In the genomic region with DNA sequence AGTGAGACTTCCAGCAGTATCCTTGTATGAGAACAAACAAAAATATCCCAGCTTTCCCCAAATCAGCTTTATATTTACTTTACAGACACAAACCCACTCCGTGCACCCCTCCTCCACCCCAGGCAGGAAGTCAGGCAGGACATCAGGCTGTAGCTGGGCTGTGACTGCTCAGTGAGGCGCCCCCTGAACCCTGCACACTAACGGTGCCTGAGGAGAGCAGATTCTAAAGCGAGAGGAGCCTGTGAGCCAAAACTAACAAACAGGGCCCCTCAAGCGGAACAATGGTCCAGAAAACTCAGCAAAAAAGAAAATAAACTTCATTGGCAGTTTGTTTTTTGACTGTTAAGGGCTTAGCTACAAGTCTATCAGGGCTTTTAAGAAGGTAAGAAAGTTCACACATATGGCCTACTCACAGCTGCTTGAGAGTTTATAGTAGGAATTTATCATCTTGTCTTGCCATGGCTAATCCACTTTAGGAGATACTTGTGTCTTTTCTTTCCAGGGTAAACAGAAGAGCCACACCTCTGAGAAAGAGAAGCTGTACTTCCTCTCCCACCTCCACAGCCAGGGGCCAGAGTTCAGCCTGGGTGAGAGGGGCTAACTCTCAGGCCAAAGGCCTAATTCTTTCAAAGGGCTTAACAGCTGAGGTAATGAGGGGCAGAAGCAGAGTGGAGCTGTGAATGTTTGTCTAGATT, we compare ENCODE assay signal across 10 mouse cellular contexts.
A peak's percentile ranks its signal among the peaks of the same experiment; 100 is the strongest.
DNase-seq lines count a peak whose midpoint lies in the region; ATAC-seq and TF ChIP-seq lines count a peak whose summit lies in the region.
"Had no signal": no experiment of that assay in that cellular context is flagged by ENCODE, and none has a peak within 500 bp of the region (broad histone marks: within the 10 kb centered on the region; RNA-seq: fewer than 3 reads in every experiment).

No protein-coding gene starts in this region.

- no peaks in the 10 kb centered on the region for H3K36me3 ChIP-seq in midbrain, embryonic 11.5 days (ENCODE audit: control insufficient read depth, insufficient read depth, low read length)
- H3K36me3 ChIP-seq in midbrain, postnatal 0 days (ENCODE audit: insufficient read depth, low read length): no peaks in the 10 kb centered on the region
- H3K36me3 ChIP-seq in embryonic facial prominence, embryonic 11.5 days (replicated peaks; ENCODE audit: control insufficient read depth, insufficient read depth, low read depth, low read length): no peaks in the 10 kb centered on the region

- no peaks in the 10 kb centered on the region; the same call in 1 of the 2 replicates for H3K27me3 ChIP-seq in midbrain, embryonic 11.5 days (ENCODE audit: control insufficient read depth, insufficient read depth, low read length)
- H3K27me3 ChIP-seq in midbrain, postnatal 0 days (ENCODE audit: insufficient read depth, low read length): no peaks in the 10 kb centered on the region
- H3K27me3 ChIP-seq in embryonic facial prominence, embryonic 11.5 days (ENCODE audit: control insufficient read depth, insufficient read depth, low read length): no peaks in the 10 kb centered on the region

- H3K4me3 ChIP-seq in midbrain, embryonic 11.5 days (ENCODE audit: low read depth, low read length): no peak overlapping the region
- H3K4me3 ChIP-seq in midbrain, postnatal 0 days (ENCODE audit: low read depth, low read length): no peak overlapping the region
- H3K4me3 ChIP-seq in embryonic facial prominence, embryonic 11.5 days (ENCODE audit: low read depth, low read length): no peak overlapping the region

- peak; percentile 87 for DNase-seq in midbrain, embryonic 11.5 days (ENCODE audit: low spot score, missing footprints)
- no peak for DNase-seq in midbrain, postnatal 0 days (ENCODE audit: low spot score)
- no peak for DNase-seq in embryonic facial prominence, embryonic 11.5 days (ENCODE audit: low spot score)
- DNase-seq in kidney, adult 18-20 months: peak; percentile 7
- DNase-seq in mesoderm, embryonic 11.5 days (ENCODE audit: low read depth, low spot score): peak; percentile 47
- no peak for DNase-seq in layer of hippocampus, postnatal 25 days (ENCODE audit: extremely low spot score in 1 of 2, low spot score in 1 of 2)
- no peak for DNase-seq in right cerebral cortex, postnatal 36 days (ENCODE audit: low spot score in 2 of 2)
- DNase-seq: cerebellum, adult 18-20 months had no signal

- H3K9me3 ChIP-seq in midbrain, embryonic 11.5 days (ENCODE audit: control insufficient read depth, low read length): no peaks in the 10 kb centered on the region
- no peaks in the 10 kb centered on the region for H3K9me3 ChIP-seq in midbrain, postnatal 0 days (ENCODE audit: low read length)
- no peaks in the 10 kb centered on the region for H3K9me3 ChIP-seq in embryonic facial prominence, embryonic 11.5 days (replicated peaks; ENCODE audit: control insufficient read depth, low read length)

- H3K9ac ChIP-seq in midbrain, embryonic 11.5 days (ENCODE audit: low read length): no peak overlapping the region
- H3K9ac ChIP-seq in midbrain, postnatal 0 days (replicated peaks; ENCODE audit: low read length, poor library complexity, severe bottlenecking): no peak overlapping the region
- H3K9ac ChIP-seq in embryonic facial prominence, embryonic 11.5 days (replicated peaks; ENCODE audit: low read length): 0 out of 2 replicates have a peak overlapping the region, but pooled peaks have one; percentile 18

- no peak overlapping the region for H3K27ac ChIP-seq in midbrain, embryonic 11.5 days (ENCODE audit: low read depth, low read length)
- H3K27ac ChIP-seq in midbrain, postnatal 0 days (ENCODE audit: low read depth, low read length): no peak overlapping the region
- H3K27ac ChIP-seq in embryonic facial prominence, embryonic 11.5 days (replicated peaks; ENCODE audit: low read depth, low read length): peak overlapping the region; percentile 59; the same call in 1 of the 2 replicates

- no peak for TF ChIP-seq CTCF in midbrain, postnatal 0 days (IDR thresholded peaks at IDR 0.05)

- H3K4me2 ChIP-seq in midbrain, embryonic 11.5 days: no peak overlapping the region
- H3K4me2 ChIP-seq in midbrain, postnatal 0 days (ENCODE audit: low read depth, low read length, poor library complexity, severe bottlenecking): no peak overlapping the region
- no peak overlapping the region for H3K4me2 ChIP-seq in embryonic facial prominence, embryonic 11.5 days (ENCODE audit: low read depth, low read length)

- 5% methylated on average over 5 of the region's 5 CpGs for WGBS in midbrain, embryonic 11.5 days
- 26% methylated on average over 5 of the region's 5 CpGs for WGBS in midbrain, postnatal 0 days
- WGBS in embryonic facial prominence, embryonic 11.5 days: 5% methylated on average over 5 of the region's 5 CpGs

- ATAC-seq in midbrain, embryonic 11.5 days (ENCODE audit: low FRiP score): peak; percentile 85
- ATAC-seq in midbrain, postnatal 0 days (ENCODE audit: low FRiP score): no peak
- 0 out of 2 replicates have a peak, but pooled peaks have one; percentile 85 for ATAC-seq in embryonic facial prominence, embryonic 11.5 days (replicated peaks; ENCODE audit: insufficient number of reproducible peaks, low FRiP score, low TSS enrichment, low read depth)
- ATAC-seq in frontal cortex, adult (ENCODE audit: low TSS enrichment): no peak
- ATAC-seq: forebrain, embryonic 14.5 days had no signal

- peaks cover 9% of the 10 kb centered on the region for H3K4me1 ChIP-seq in midbrain, embryonic 11.5 days (ENCODE audit: control insufficient read depth, insufficient read depth, low read length)
- H3K4me1 ChIP-seq in midbrain, postnatal 0 days (ENCODE audit: insufficient read depth, low read length): no peaks in the 10 kb centered on the region
- no peaks in the 10 kb centered on the region for H3K4me1 ChIP-seq in embryonic facial prominence, embryonic 11.5 days (ENCODE audit: control insufficient read depth, insufficient read depth, low read length)

Comparison
In these comparisons a context has a peak if more than half of its experiments do, and no peak if none do; other contexts are left out.
1. ATAC-seq: peak in midbrain, embryonic 11.5 days (single experiment) and embryonic facial prominence, embryonic 11.5 days (single experiment); none in midbrain, postnatal 0 days (single experiment) and frontal cortex, adult (single experiment).
2. DNase-seq: peak in midbrain, embryonic 11.5 days (single experiment), kidney, adult 18-20 months (single experiment) and mesoderm, embryonic 11.5 days (single experiment); none in midbrain, postnatal 0 days (single experiment), embryonic facial prominence, embryonic 11.5 days (single experiment), layer of hippocampus, postnatal 25 days (0 of 2) and right cerebral cortex, postnatal 36 days (0 of 2).